Mouse (Mus musculus) midbrain, embryonic 10.5 days (tissue): ENCODE measurements around the gene Klk1b26. TPM values are rescaled to one million over a fixed set of nuclear protein-coding genes. Genes with fewer than 3 reads are reported as not detected.
"Not testable (repeated sequence)": the region's sequence is repeated elsewhere in the genome, so short reads cannot be mapped to it uniquely, and the experiment has no call there.

Experiments
- DNase-seq: peaks from one replicate; pipeline ENCODE4 v3.0.0-alpha.2; 2017; ENCODE audit warnings: low spot score
- H3K27ac ChIP-seq: fragments of 300-500 bp; sonication (generic); replicated peaks from 2 replicates; pipeline ENCODE4 v1.5.1; 2016; ENCODE audit warnings: mild to moderate bottlenecking
- H3K27me3 ChIP-seq: fragments of 300-500 bp; sonication (generic); 2 replicates; pipeline ENCODE4 v1.6.1; 2016; ENCODE audit warnings: low read depth, mild to moderate bottlenecking; ENCODE audit not compliant: poor library complexity, severe bottlenecking
- H3K36me3 ChIP-seq: fragments of 300-500 bp; sonication (generic); 2 replicates; pipeline ENCODE4 v1.6.1; 2016; ENCODE audit warnings: mild to moderate bottlenecking, moderate library complexity
- H3K4me1 ChIP-seq: fragments of 300-500 bp; sonication (generic); 2 replicates; pipeline ENCODE4 v1.6.1; 2016
- H3K4me3 ChIP-seq: fragments of 300-500 bp; sonication (generic); 2 replicates; pipeline ENCODE4 v1.5.1; 2016; ENCODE audit warnings: mild to moderate bottlenecking, moderate library complexity
- H3K9me3 ChIP-seq: fragments of 300-500 bp; sonication (generic); replicated peaks from 2 replicates; pipeline ENCODE4 v1.6.1; 2016; ENCODE audit warnings: mild to moderate bottlenecking
- WGBS: fragments of 180-500 bp; shearing (Covaris S2); methylation state at CpG from one replicate; pipeline ENCODE4 v1.1.7; 2016; 5-methylcytosine and 5-hydroxymethylcytosine counted together
- polyA plus RNA-seq: library from polyadenylated mRNA; unstranded; fragments of >200 nt; fragmentation: Nextera tagmentation; extraction: Ambion mirVana; gene quantifications from 2 replicates; pipeline ENCODE4 v1.2.1, GENCODE M21; 2016

Gene Klk1b26
- polyA plus RNA-seq, result not detected in 2 replicates

- not testable (repeated sequence) for H3K9me3 ChIP-seq
Observed at GRCm38 (mm10) chr7:44011868-44012267, at the start of gene Klk1b26. Gene Klk1b26, plus strand, starts transcription at chr7:44012168.

GRCm38 (mm10) chr7:43966451-43966850 lies 45.5 kb upstream of the Klk1b26 start, which contains the start of gene Klk1b1:
Gene Klk1b1, plus strand, starts transcription at chr7:43966751.
- Histone ChIP-seq H3K4me1 (no peaks in the 10 kb centered on the region), H3K27me3 (no peaks in the 10 kb centered on the region), H3K9me3 (no peaks in the 10 kb centered on the region), H3K4me3 (no peak within 1 kb of the TSS), H3K36me3 (no peaks in the 10 kb centered on the region), H3K27ac (no peak within 1 kb of the TSS)
- 69% methylated on average over 3 of the region's 3 CpGs for WGBS
- DNase-seq, result no peak

More at GRCm38 (mm10) chr7:44011868-44012267, at the start of gene Klk1b26:
- H3K36me3 ChIP-seq, H3K27ac ChIP-seq, DNase-seq, H3K27me3 ChIP-seq, H3K4me3 ChIP-seq, H3K4me1 ChIP-seq: not testable (repeated sequence)

- no peak for DNase-seq
- Histone ChIP-seq H3K4me3 (no peak overlapping the region), H3K27ac (no peak overlapping the region), H3K27me3 (no peaks in the 10 kb centered on the region), H3K36me3 (no peaks in the 10 kb centered on the region), H3K4me1 (no peaks in the 10 kb centered on the region), H3K9me3 (no peaks in the 10 kb centered on the region)
- WGBS, result 82% methylated on average over 3 of the region's 3 CpGs
Observed at GRCm38 (mm10) chr7:43967058-43967457, 44.9 kb upstream of the Klk1b26 start.

GRCm38 (mm10) chr7:43967612-43968011 lies 44.4 kb upstream of the Klk1b26 start:
- 86% methylated on average over 2 of the region's 2 CpGs for WGBS

GRCm38 (mm10) chr7:43975761-43976160 lies 36.2 kb upstream of the Klk1b26 start, which contains the start of gene Klk1b9:
Gene Klk1b9, plus strand, starts transcription at chr7:43976061.
- not testable (repeated sequence) for H3K9me3 ChIP-seq, DNase-seq, H3K36me3 ChIP-seq, H3K4me1 ChIP-seq, H3K27ac ChIP-seq, H3K27me3 ChIP-seq, H3K4me3 ChIP-seq
- WGBS, result 87% methylated on average over 1 of the region's 1 CpGs

More at GRCm38 (mm10) chr7:43967612-43968011, 44.4 kb upstream of the Klk1b26 start:
- no peak overlapping the region for H3K4me3 ChIP-seq
- H3K27me3 ChIP-seq, result no peaks in the 10 kb centered on the region
- no peak for DNase-seq
- H3K4me1 ChIP-seq, result no peaks in the 10 kb centered on the region
- H3K36me3 ChIP-seq, result no peaks in the 10 kb centered on the region
- H3K9me3 ChIP-seq, result no peaks in the 10 kb centered on the region
- no peak overlapping the region for H3K27ac ChIP-seq

DNA sequence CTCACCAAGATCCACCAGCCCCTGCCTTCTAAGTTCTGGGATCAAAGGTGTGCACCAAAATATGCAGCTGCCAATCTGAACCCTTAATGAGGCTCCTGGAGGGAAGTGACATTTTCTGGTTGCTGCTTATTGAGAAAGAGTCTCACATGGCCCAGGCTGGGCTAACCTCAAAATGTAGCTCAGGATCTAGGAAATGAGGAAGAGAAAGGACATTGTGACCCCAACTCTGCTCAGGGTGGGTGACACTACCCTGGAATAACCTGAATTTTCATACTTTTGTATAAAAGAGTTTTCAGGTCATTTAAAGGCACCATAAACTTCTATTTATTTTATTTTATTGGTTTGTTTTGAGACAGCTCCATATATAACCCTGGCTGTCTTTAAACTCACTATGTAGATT lies 26.3 kb upstream of the Klk1b26 start:
- Histone ChIP-seq H3K27me3 (no peaks in the 10 kb centered on the region), H3K9me3 (no peaks in the 10 kb centered on the region), H3K36me3 (no peaks in the 10 kb centered on the region), H3K4me1 (no peaks in the 10 kb centered on the region), H3K27ac (no peak overlapping the region), H3K4me3 (no peak overlapping the region)
- DNase-seq, result no peak

- not testable (repeated sequence) for H3K27ac ChIP-seq, DNase-seq, H3K4me3 ChIP-seq, H3K4me1 ChIP-seq, H3K36me3 ChIP-seq, H3K9me3 ChIP-seq, H3K27me3 ChIP-seq
- WGBS, result 93% methylated on average over 1 of the region's 1 CpGs
Observed at GRCm38 (mm10) chr7:43994821-43995220, 17.1 kb upstream of the Klk1b26 start.

DNA sequence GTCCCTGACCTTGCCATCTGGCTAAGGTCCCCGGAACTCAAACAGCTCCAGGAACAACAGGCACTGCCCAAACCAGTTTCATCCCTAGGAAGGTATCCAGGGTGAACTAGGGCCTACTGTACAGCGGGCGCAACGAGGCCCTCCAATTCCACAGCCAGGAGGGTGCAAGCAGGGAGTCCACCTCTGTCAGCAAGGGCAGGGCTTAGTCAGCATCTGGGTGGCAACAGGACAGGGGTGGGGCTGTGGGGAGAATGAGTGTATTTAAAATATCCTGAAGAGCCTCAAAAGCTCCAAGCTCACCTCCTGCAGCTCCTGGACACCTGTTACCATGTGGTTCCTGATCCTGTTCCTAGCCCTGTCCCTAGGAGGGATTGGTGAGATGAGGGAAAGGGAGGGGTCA lies 16.4 kb upstream of the Klk1b26 start, which contains the start of gene Klk1b11:
Gene Klk1b11, plus strand, starts transcription at position 301 of the 400 bp plus-strand sequence.
- WGBS, result 84% methylated on average over 4 of the region's 4 CpGs
- not testable (repeated sequence) for DNase-seq, H3K27me3 ChIP-seq, H3K4me1 ChIP-seq, H3K9me3 ChIP-seq, H3K27ac ChIP-seq, H3K4me3 ChIP-seq, H3K36me3 ChIP-seq

DNA sequence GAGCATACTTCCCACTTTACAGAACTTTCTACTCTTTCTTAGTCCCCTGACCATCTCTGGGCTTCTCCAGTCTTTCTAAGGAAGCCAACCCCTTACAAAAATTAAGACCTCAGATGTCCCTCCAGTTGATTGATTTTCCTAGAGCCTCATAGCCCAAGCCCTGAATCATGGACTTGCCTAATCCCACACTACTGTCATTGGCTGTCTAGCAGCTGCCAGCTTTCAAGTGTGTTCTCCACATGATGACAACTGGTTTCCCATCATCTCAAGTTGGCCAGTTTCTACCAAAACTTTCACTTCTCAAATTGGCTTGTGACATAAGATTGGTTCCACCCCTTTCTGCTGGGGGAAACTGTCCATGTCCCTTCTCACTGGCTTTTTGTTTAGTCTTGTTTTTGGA lies 7.1 kb upstream of the Klk1b26 start:
- DNase-seq, result no peak
- H3K27me3 ChIP-seq, result no peaks in the 10 kb centered on the region
- H3K36me3 ChIP-seq, result no peaks in the 10 kb centered on the region
- no peak overlapping the region for H3K4me3 ChIP-seq
- H3K4me1 ChIP-seq, result no peaks in the 10 kb centered on the region
- no peaks in the 10 kb centered on the region for H3K9me3 ChIP-seq
- no peak overlapping the region for H3K27ac ChIP-seq

DNA sequence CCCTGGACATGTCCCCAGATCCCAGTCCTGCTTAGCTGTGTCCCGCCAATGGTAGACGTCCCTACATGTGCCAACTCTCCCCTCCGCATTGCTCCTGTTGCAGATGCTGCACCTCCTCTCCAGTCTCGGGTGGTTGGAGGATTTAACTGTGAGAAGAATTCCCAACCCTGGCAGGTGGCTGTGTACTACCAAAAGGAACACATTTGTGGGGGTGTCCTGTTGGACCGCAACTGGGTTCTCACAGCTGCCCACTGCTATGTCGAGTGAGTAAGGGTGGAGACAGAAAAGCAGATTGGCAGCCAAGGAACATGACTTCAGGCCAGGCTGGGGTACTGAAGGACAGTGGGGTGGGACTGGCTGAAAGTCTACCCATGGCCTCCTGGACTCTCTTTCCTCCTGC lies 2.7 kb downstream of the Klk1b26 start:
- 86% methylated on average over 6 of the region's 6 CpGs for WGBS
- H3K36me3 ChIP-seq, DNase-seq, H3K27ac ChIP-seq, H3K27me3 ChIP-seq, H3K9me3 ChIP-seq, H3K4me1 ChIP-seq, H3K4me3 ChIP-seq: not testable (repeated sequence)

GRCm38 (mm10) chr7:44015071-44015470 lies 3.1 kb downstream of the Klk1b26 start:
- Histone ChIP-seq H3K9me3 (no peaks in the 10 kb centered on the region), H3K36me3 (no peaks in the 10 kb centered on the region), H3K27ac (no peak overlapping the region), H3K4me3 (no peak overlapping the region), H3K4me1 (no peaks in the 10 kb centered on the region), H3K27me3 (no peaks in the 10 kb centered on the region)
- no peak for DNase-seq
- 88% methylated on average over 5 of the region's 5 CpGs for WGBS

DNA sequence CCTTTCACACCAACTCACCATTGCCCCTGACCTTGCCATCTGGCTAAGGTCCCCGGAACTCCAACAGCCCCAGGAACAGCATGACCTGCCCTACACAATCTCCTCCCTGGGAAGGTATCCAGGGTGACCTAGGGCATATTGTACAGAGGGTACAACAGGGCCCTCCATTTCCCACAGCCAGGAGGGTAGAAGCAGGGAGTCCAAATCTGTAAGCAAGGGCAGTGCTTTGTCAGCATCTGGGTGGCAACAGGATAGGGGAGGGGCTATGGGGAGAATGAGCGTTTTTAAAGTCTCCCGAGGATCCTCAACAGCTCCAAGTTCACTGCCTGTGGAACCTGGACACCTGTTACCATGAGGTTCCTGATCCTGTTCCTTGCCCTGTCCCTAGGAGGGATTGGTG lies 40.0 kb downstream of the Klk1b26 start, which contains the start of gene Klk1b27:
Gene Klk1b27, plus strand, starts transcription at position 301 of the 400 bp plus-strand sequence.
- not testable (repeated sequence) for H3K9me3 ChIP-seq, H3K36me3 ChIP-seq, H3K4me1 ChIP-seq, H3K4me3 ChIP-seq, H3K27me3 ChIP-seq, H3K27ac ChIP-seq, DNase-seq
- WGBS, result 78% methylated on average over 3 of the region's 3 CpGs
